Mouse (Mus musculus) cerebellum, adult 11 months (tissue): ENCODE measurements around the gene Mtrf1l.

ENCODE experiments used
- DNase-seq: peaks from one replicate; pipeline ENCODE4 v3.0.0; 2022

The Mtrf1l gene

GRCm38 (mm10) chr10:5803739-5804138, 20.0 kb downstream of the Mtrf1l start:
- no peak for DNase-seq

DNA sequence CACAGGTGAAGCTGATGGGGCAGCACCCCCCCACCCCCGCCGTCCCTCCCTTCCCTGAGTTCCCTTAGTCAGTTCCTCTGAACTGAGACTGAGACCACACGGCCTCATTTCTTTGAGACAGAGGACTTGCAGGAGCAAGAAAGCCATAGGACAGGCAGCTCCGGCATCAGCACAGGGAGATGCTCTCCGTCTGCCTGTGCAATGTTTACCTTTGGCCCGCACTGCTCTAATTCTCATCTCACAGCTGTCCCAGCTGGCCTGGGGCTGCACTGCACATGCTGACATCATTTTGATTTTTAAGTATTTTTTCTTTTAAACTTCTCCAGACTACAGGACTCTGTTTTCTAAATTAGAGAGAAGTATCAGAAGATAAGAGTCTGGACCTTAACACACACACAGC, 20.8 kb downstream of the Mtrf1l start:
- DNase-seq: no peak

DNA sequence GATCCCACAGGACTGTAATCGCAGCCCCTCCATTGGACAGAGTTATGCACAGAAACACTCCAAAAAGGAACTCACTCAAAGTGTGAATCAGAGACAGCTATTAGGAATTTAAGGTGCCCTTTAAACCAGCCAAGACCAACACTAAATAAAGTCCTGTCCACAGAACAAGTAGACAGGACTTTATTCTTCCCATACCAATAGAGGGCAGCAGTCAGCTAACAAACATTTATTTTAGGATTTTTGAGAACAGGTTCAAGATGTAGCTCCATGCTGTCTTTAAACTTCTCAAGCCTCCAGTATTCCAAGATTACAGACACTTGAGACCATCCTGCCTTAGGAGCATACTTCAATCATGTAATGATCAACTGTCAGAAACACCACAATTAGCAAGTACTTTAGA, 23.2 kb downstream of the Mtrf1l start:
- DNase-seq: no peak

DNA sequence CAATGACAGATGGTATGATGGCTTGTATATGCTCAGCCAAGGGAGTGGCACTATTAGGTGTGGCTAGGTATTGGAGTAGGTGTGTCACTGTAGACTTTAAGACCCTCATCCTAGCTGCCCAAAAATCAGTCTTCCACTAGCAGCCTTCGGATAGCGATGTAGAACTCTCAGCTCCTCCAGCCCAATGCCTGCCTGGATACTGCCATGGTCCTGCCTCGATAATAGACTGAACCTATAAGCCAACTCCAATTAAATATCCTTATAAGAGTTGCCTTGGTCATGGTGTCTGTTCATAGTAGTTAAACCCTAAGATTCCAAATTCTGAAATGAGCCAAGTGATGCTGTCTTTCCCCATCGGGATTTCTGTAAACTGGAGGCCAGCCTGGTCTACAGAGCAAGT, 25.6 kb downstream of the Mtrf1l start:
- no peak for DNase-seq

DNA sequence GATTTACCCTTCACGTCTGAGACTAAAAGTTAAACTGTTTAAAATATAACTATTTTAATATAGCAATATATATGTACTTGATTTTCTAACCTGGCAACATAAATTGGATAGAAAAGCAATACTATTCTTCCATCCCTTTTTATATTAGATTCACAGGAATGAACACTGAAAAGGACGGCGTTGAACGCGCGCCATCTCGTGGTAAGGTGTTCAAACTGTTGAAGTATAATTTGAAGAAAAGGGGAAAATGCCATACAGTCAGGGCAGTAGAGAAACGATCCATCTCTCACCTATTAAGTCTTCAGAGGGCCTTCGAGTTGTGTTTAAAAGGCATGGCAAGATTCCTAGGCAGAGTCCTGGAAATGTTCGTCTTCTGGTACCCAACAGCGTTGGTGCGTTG, 33.1 kb downstream of the Mtrf1l start:
- DNase-seq: peak; percentile 28

DNA sequence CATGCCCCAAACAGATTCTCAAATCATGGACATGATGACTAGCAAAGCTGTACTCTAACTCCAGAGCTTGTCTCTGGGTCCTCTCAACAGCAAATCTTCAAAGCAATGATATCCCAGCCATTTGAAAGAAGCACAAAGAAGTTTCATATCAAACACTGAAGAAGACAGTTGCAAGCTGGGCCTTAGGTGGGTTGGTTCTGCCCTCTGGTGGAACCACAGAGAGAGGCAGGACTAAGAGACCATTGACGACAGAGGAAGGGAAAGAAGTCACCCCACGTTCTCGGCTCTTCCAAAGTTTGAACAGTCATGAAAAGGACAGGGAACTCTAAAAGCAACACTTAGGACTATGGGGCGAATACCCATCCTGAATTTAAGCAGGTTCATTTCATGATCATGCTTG, 36.8 kb downstream of the Mtrf1l start:
- DNase-seq: no peak
